Mouse (Mus musculus) kidney, embryonic 14.5 days (tissue): ENCODE data around the gene Ccdc186. TPM values are rescaled to one million over a fixed set of nuclear protein-coding genes. Genes with fewer than 3 reads are reported as not detected.
"Not testable (repeated sequence)": the region's sequence is repeated elsewhere in the genome, so short reads cannot be mapped to it uniquely, and the experiment has no call there.

ENCODE experiments used
- ATAC-seq: fragments of 200-750 bp; cut with Nextera tagmentation; 2 replicates; pipeline ENCODE4 v1.8.0; 2017; ENCODE audit warnings: moderate number of reproducible peaks, mild to moderate bottlenecking, moderate TSS enrichment, moderate library complexity; ENCODE audit not compliant: low FRiP score, low TSS enrichment
- H3K27ac ChIP-seq: fragments of 300-500 bp; sonication (generic); 2 replicates; pipeline ENCODE4 v1.5.1; 2014; ENCODE audit warnings: low read depth, mild to moderate bottlenecking, low read length, moderate library complexity, mixed read lengths
- H3K27me3 ChIP-seq: fragments of 300-500 bp; sonication (generic); 2 replicates; pipeline ENCODE4 v1.6.1; 2014; ENCODE audit warnings: mild to moderate bottlenecking, low read length; ENCODE audit not compliant: control insufficient read depth, insufficient read depth
- H3K36me3 ChIP-seq: fragments of 300-500 bp; sonication (generic); 2 replicates; pipeline ENCODE4 v1.6.1; 2014; ENCODE audit warnings: low read length, mixed read lengths; ENCODE audit not compliant: control insufficient read depth, insufficient read depth
- H3K4me1 ChIP-seq: fragments of 300-500 bp; sonication (generic); 2 replicates; pipeline ENCODE4 v1.6.1; 2014; ENCODE audit warnings: low read length, mixed read lengths; ENCODE audit not compliant: control insufficient read depth, insufficient read depth
- H3K4me2 ChIP-seq: fragments of 300-500 bp; sonication (generic); replicated peaks from 2 replicates; pipeline ENCODE4 v1.6.1; 2014; ENCODE audit warnings: low read depth, mild to moderate bottlenecking, low read length
- H3K4me3 ChIP-seq: fragments of 300-500 bp; sonication (generic); 2 replicates; pipeline ENCODE4 v1.5.1; 2014; ENCODE audit warnings: mild to moderate bottlenecking, low read length
- H3K9ac ChIP-seq: fragments of 300-500 bp; sonication (generic); 2 replicates; pipeline ENCODE4 v1.6.1; 2014; ENCODE audit warnings: low read depth, mild to moderate bottlenecking, low read length, moderate library complexity
- H3K9me3 ChIP-seq: fragments of 300-500 bp; sonication (generic); 2 replicates; pipeline ENCODE4 v1.6.1; 2016; ENCODE audit warnings: low read length; ENCODE audit not compliant: control insufficient read depth
- WGBS: fragments of 180-500 bp; shearing (Covaris S2); extraction: QIAGEN DNeasy Blood & Tissue Kit; methylation state at CpG from one replicate; pipeline ENCODE4 v1.1.7; 2014; 5-methylcytosine and 5-hydroxymethylcytosine counted together
- polyA plus RNA-seq: library from polyadenylated mRNA; unstranded; fragments of >200 nt; fragmentation: Nextera tagmentation; extraction: Ambion mirVana; gene quantifications from 2 replicates; pipeline ENCODE4 v1.2.1, GENCODE M21; 2014

The Ccdc186 gene
- polyA plus RNA-seq, 1 experiment from 2014 or later, result 22.9 TPM

GRCm38 (mm10) chr19:56769024-56769423, 53.0 kb downstream of the Ccdc186 start:
- Histone ChIP-seq H3K4me3 (no peak overlapping the region), H3K4me1 (no peaks in the 10 kb centered on the region), H3K36me3 (no peaks in the 10 kb centered on the region), H3K9me3 (no peaks in the 10 kb centered on the region), H3K27ac (no peak overlapping the region), H3K9ac (no peak overlapping the region), H3K4me2 (no peak overlapping the region), H3K27me3 (no peaks in the 10 kb centered on the region)
- ATAC-seq, result no peak
- 87% methylated on average over 9 of the region's 9 CpGs for WGBS

GRCm38 (mm10) chr19:56762686-56763085, 59.3 kb downstream of the Ccdc186 start:
- WGBS, result 95% methylated on average over 4 of the region's 4 CpGs
- no peak for ATAC-seq
- H3K27ac ChIP-seq, result no peak overlapping the region
- H3K9ac ChIP-seq, result no peak overlapping the region
- H3K4me1 ChIP-seq, result no peaks in the 10 kb centered on the region
- H3K36me3 ChIP-seq, result no peaks in the 10 kb centered on the region
- no peak overlapping the region for H3K4me2 ChIP-seq
- H3K4me3 ChIP-seq, result no peak overlapping the region
- no peaks in the 10 kb centered on the region for H3K27me3 ChIP-seq
- H3K9me3 ChIP-seq, result no peaks in the 10 kb centered on the region

- H3K9me3 ChIP-seq, result no peaks in the 10 kb centered on the region
- no peaks in the 10 kb centered on the region for H3K4me1 ChIP-seq
- H3K4me2 ChIP-seq, result no peak overlapping the region
- ATAC-seq, result no peak
- H3K36me3 ChIP-seq, result no peaks in the 10 kb centered on the region
- no peaks in the 10 kb centered on the region for H3K27me3 ChIP-seq
- WGBS, result 87% methylated on average over 2 of the region's 2 CpGs
- H3K27ac ChIP-seq, result no peak overlapping the region
- no peak overlapping the region for H3K9ac ChIP-seq
- no peak overlapping the region for H3K4me3 ChIP-seq
Observed at GRCm38 (mm10) chr19:56761727-56762126, 60.3 kb downstream of the Ccdc186 start.

- H3K36me3 ChIP-seq, result no peaks in the 10 kb centered on the region
- no peaks in the 10 kb centered on the region for H3K9me3 ChIP-seq
- H3K4me2 ChIP-seq, result no peak overlapping the region
- no peaks in the 10 kb centered on the region for H3K4me1 ChIP-seq
- WGBS, result 89% methylated on average over 5 of the region's 5 CpGs
- H3K4me3 ChIP-seq, result no peak overlapping the region
- no peak for ATAC-seq
- no peak overlapping the region for H3K27ac ChIP-seq
- no peaks in the 10 kb centered on the region for H3K27me3 ChIP-seq
- no peak overlapping the region for H3K9ac ChIP-seq
Observed at GRCm38 (mm10) chr19:56761096-56761495, 60.9 kb downstream of the Ccdc186 start.

GRCm38 (mm10) chr19:56760306-56760940, 61.6 kb downstream of the Ccdc186 start:
- 80% methylated on average over 8 of the region's 8 CpGs for WGBS
- no peak for ATAC-seq
- H3K9me3 ChIP-seq, result no peaks in the 10 kb centered on the region
- no peak overlapping the region for H3K27ac ChIP-seq
- no peaks in the 10 kb centered on the region for H3K36me3 ChIP-seq
- H3K4me1 ChIP-seq, result no peaks in the 10 kb centered on the region
- no peak overlapping the region for H3K4me2 ChIP-seq
- no peak overlapping the region for H3K9ac ChIP-seq
- H3K4me3 ChIP-seq, result no peak overlapping the region
- H3K27me3 ChIP-seq, result no peaks in the 10 kb centered on the region

GRCm38 (mm10) chr19:56759740-56760139, 62.2 kb downstream of the Ccdc186 start:
- no peaks in the 10 kb centered on the region for H3K27me3 ChIP-seq
- H3K4me2 ChIP-seq, result no peak overlapping the region
- H3K9me3 ChIP-seq, result no peaks in the 10 kb centered on the region
- H3K36me3 ChIP-seq, result no peaks in the 10 kb centered on the region
- no peak overlapping the region for H3K9ac ChIP-seq
- 85% methylated on average over 4 of the region's 4 CpGs for WGBS
- no peak overlapping the region for H3K4me3 ChIP-seq
- no peak for ATAC-seq
- no peak overlapping the region for H3K27ac ChIP-seq
- no peaks in the 10 kb centered on the region for H3K4me1 ChIP-seq

- WGBS, result 88% methylated on average over 2 of the region's 2 CpGs
- H3K36me3 ChIP-seq, result no peaks in the 10 kb centered on the region
- H3K4me2 ChIP-seq, result no peak overlapping the region
- H3K27ac ChIP-seq, result no peak overlapping the region
- no peaks in the 10 kb centered on the region for H3K9me3 ChIP-seq
- ATAC-seq, result no peak
- H3K4me3 ChIP-seq, result no peak overlapping the region
- no peaks in the 10 kb centered on the region for H3K27me3 ChIP-seq
- H3K9ac ChIP-seq, result no peak overlapping the region
- no peaks in the 10 kb centered on the region for H3K4me1 ChIP-seq
Observed at GRCm38 (mm10) chr19:56758311-56758710, 63.7 kb downstream of the Ccdc186 start.

- H3K4me1 ChIP-seq, result no peaks in the 10 kb centered on the region
- H3K27ac ChIP-seq, result no peak overlapping the region
- ATAC-seq, result no peak
- no peaks in the 10 kb centered on the region for H3K36me3 ChIP-seq
- no peak overlapping the region for H3K4me3 ChIP-seq
- no peak overlapping the region for H3K9ac ChIP-seq
- no peaks in the 10 kb centered on the region for H3K27me3 ChIP-seq
- H3K9me3 ChIP-seq, result no peaks in the 10 kb centered on the region
- no peak overlapping the region for H3K4me2 ChIP-seq
- WGBS, result 82% methylated on average over 10 of the region's 10 CpGs
Observed at GRCm38 (mm10) chr19:56756412-56756811, 65.6 kb downstream of the Ccdc186 start.

GRCm38 (mm10) chr19:56754456-56754855, 67.5 kb downstream of the Ccdc186 start:
- not testable (repeated sequence) for H3K27ac ChIP-seq, ATAC-seq, H3K27me3 ChIP-seq, H3K4me3 ChIP-seq, H3K36me3 ChIP-seq, H3K9ac ChIP-seq, H3K4me2 ChIP-seq, H3K4me1 ChIP-seq, H3K9me3 ChIP-seq
- WGBS, result 97% methylated on average over 2 of the region's 2 CpGs
